Mouse (Mus musculus) macrophage (primary cell): ENCODE data around the gene Nova2. TPM values are rescaled to one million over a fixed set of nuclear protein-coding genes. Genes with fewer than 3 reads are reported as not detected.

Experiments
- H3K27ac ChIP-seq: fragments of 350-480 bp; formaldehyde crosslinking; 2 replicates; pipeline ENCODE4 v1.9.0; 2021
- H3K36me3 ChIP-seq: fragments of 350-480 bp; formaldehyde crosslinking; 2 replicates; pipeline ENCODE4 v1.9.0; 2021; ENCODE audit errors: inconsistent target
- H3K4me3 ChIP-seq: fragments of 350-480 bp; formaldehyde crosslinking; 2 replicates; pipeline ENCODE4 v1.9.0; 2021; ENCODE audit errors: inconsistent target
- H3K79me2 ChIP-seq: fragments of 350-480 bp; formaldehyde crosslinking; 2 replicates; pipeline ENCODE4 v1.9.0; 2021; ENCODE audit errors: inconsistent target
- WGBS: methylation state at CpG from one replicate; pipeline ENCODE4 v1.1.7; 2026; ENCODE audit warnings: inconsistent platforms; ENCODE audit not compliant: missing documents; 5-methylcytosine and 5-hydroxymethylcytosine counted together
- polyA plus RNA-seq: library from polyadenylated mRNA; stranded (reverse); fragments of 250-400 nt; gene quantifications from 3 replicates; pipeline ENCODE4 v1.2.4, GENCODE M21; 2018; ENCODE audit warnings: inconsistent platforms

The Nova2 gene
- polyA plus RNA-seq, 1 experiment from 2014 or later: 0.01 TPM

DNA sequence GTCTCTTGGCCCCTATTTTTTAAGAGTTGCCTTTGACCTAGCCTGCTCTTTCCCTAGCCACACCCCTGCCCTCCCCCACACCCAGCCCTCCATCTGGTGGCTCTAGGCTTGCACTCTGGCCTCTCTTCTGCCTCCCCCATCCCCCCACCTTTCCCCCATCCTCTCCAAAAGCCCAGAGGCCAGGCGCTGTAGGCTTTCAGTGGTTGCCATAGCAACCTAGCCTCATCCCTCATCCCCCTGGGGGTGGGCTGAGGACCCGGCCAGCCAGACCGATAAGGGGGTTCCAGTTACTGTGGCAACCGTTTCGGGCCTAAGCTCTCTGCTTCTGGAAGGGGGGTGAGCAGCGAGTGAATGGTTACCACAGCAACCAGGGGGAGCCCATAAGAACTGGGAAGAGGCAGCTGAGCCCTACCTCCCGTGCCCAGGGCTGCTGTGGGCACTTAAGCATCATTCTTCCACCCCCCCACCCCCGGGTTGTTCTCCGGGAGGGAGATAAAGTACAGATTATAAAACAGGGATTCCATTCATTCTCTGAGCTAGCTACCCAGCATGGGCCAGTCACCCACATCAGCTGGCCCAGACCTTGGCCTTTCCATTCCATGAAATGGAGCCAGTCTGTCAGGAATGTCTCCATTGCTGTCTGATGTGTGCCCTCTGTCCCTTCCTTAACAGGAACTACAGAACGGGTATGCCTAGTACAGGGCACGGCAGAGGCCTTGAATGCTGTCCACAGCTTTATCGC, 24.3 kb downstream of the Nova2 start:
- no peaks in the 10 kb centered on the region for H3K36me3 ChIP-seq
- WGBS: 45% methylated on average over 12 of the region's 12 CpGs
- H3K27ac ChIP-seq: no peak overlapping the region
- H3K4me3 ChIP-seq: no peak overlapping the region
- no peaks in the 10 kb centered on the region for H3K79me2 ChIP-seq

- Histone ChIP-seq H3K4me3 (no peak overlapping the region), H3K79me2 (no peaks in the 10 kb centered on the region), H3K36me3 (no peaks in the 10 kb centered on the region), H3K27ac (no peak overlapping the region)
- 12% methylated on average over 18 of the region's 18 CpGs for WGBS
Observed at GRCm38 (mm10) chr7:18950523-18951315, 25.0 kb downstream of the Nova2 start.

GRCm38 (mm10) chr7:18951397-18951796, 25.7 kb downstream of the Nova2 start:
- Histone ChIP-seq H3K79me2 (no peaks in the 10 kb centered on the region), H3K36me3 (no peaks in the 10 kb centered on the region), H3K27ac (no peak overlapping the region), H3K4me3 (no peak overlapping the region)
- 15% methylated on average over 15 of the region's 15 CpGs for WGBS

DNA sequence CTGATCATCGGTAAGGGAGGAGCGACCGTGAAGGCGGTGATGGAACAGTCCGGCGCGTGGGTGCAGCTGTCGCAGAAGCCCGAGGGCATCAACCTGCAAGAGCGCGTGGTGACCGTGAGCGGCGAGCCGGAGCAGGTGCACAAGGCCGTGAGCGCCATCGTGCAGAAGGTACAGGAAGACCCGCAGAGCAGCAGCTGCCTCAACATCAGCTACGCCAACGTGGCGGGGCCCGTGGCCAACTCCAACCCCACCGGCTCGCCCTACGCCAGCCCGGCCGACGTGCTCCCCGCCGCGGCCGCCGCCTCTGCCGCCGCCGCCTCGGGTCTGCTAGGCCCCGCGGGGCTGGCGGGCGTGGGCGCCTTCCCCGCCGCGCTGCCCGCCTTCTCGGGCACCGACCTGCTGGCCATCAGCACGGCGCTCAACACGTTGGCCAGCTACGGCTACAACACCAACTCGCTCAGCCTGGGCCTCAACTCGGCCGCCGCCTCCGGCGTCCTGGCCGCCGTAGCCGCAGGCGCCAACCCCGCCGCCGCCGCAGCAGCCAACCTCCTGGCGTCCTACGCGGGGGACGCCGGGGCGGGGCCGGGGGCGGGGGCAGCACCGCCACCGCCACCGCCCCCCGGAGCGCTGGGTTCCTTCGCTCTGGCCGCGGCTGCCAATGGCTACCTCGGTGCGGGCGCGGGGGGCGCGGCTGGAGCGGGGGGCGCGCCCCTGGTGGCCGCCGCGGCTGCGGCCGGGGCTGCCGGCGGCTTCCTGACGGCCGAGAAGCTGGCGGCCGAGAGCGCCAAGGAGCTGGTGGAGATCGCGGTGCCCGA, 32.1 kb downstream of the Nova2 start:
- Histone ChIP-seq H3K27ac (no peak overlapping the region), H3K4me3 (peak overlapping the region; percentile 14; the same call in 1 of the 2 replicates), H3K79me2 (no peaks in the 10 kb centered on the region), H3K36me3 (no peaks in the 10 kb centered on the region)
- 1% methylated on average over 95 of the region's 107 CpGs for WGBS

- no peak overlapping the region for H3K27ac ChIP-seq
- no peaks in the 10 kb centered on the region for H3K79me2 ChIP-seq
- peak overlapping the region; percentile 14; the same call in 1 of the 2 replicates for H3K4me3 ChIP-seq
- no peaks in the 10 kb centered on the region for H3K36me3 ChIP-seq
- 6% methylated on average over 21 of the region's 21 CpGs for WGBS
Observed at GRCm38 (mm10) chr7:18958384-18958766, 32.7 kb downstream of the Nova2 start.

GRCm38 (mm10) chr7:18959446-18959845, 33.8 kb downstream of the Nova2 start:
- no peak overlapping the region for H3K4me3 ChIP-seq
- no peak overlapping the region for H3K27ac ChIP-seq
- no peaks in the 10 kb centered on the region for H3K36me3 ChIP-seq
- H3K79me2 ChIP-seq: no peaks in the 10 kb centered on the region
- 21% methylated on average over 8 of the region's 8 CpGs for WGBS

DNA sequence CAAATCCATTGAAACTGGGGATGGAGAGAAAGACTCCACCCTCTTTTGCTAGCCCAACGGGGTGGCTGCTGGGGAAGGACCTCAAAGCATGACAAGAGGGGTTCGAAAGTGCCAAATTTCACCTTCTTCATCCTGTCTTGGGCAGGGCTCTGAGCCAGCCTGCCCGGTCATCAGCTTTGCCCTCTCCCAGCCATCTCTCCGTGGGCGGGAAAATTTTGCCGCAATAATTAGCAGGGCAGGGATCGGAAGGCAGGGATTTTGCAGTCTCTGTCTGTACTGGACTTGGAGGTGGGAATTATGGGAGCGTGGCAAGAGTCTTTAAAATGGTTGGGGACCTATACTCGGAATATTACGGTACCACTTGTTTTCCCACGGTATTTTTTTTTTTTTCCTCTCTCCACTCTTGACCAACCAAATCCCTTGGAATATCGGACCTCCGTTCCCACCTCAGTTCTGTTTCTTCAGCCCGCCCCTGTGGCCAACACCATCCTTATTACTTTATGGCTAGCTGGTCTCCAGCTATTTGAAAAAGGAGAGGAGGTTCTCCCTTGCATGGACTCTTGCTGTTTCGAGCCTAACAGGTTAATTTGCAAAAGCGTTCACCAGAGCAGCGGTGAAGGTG, 36.6 kb downstream of the Nova2 start:
- Histone ChIP-seq H3K36me3 (no peaks in the 10 kb centered on the region), H3K4me3 (no peak overlapping the region), H3K27ac (no peak overlapping the region), H3K79me2 (no peaks in the 10 kb centered on the region)
- WGBS: 7% methylated on average over 17 of the region's 17 CpGs

GRCm38 (mm10) chr7:18962795-18963194, 37.1 kb downstream of the Nova2 start:
- 5% methylated on average over 20 of the region's 20 CpGs for whole genome bisulfite sequencing
- H3K79me2 ChIP-seq: no peaks in the 10 kb centered on the region
- no peak overlapping the region for H3K27ac ChIP-seq
- H3K4me3 ChIP-seq: no peak overlapping the region
- H3K36me3 ChIP-seq: no peaks in the 10 kb centered on the region

- Histone ChIP-seq H3K27ac (no peak overlapping the region), H3K79me2 (no peaks in the 10 kb centered on the region), H3K36me3 (no peaks in the 10 kb centered on the region), H3K4me3 (no peak overlapping the region)
- 9% methylated on average over 19 of the region's 19 CpGs for WGBS
Observed at GRCm38 (mm10) chr7:18963294-18963843, 37.7 kb downstream of the Nova2 start.

- Histone ChIP-seq H3K36me3 (no peaks in the 10 kb centered on the region), H3K4me3 (no peak overlapping the region), H3K27ac (no peak overlapping the region), H3K79me2 (no peaks in the 10 kb centered on the region)
- 82% methylated on average over 5 of the region's 5 CpGs for WGBS
Observed at GRCm38 (mm10) chr7:18965312-18965711, 39.6 kb downstream of the Nova2 start.

DNA sequence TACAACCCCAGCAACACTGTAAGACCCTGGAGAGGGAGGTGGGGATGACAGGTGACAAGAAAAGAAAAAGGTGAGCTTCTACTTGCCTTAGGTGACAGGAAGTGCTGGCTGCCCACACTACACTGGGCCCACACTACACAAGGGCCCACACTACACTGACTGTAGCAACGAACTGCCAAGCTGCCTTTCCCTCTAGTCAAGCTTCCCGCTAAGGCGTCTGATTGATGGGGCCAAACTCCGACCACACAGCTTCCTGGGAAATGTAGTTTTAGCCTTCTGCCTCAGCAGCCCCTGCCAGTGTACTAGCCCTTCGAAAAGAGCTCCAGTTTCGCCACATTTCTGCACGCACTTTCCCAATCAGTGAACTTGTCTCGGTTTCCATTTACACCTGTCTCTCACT, 41.9 kb downstream of the Nova2 start:
- Histone ChIP-seq H3K36me3 (no peaks in the 10 kb centered on the region), H3K79me2 (no peaks in the 10 kb centered on the region), H3K4me3 (no peak overlapping the region)

DNA sequence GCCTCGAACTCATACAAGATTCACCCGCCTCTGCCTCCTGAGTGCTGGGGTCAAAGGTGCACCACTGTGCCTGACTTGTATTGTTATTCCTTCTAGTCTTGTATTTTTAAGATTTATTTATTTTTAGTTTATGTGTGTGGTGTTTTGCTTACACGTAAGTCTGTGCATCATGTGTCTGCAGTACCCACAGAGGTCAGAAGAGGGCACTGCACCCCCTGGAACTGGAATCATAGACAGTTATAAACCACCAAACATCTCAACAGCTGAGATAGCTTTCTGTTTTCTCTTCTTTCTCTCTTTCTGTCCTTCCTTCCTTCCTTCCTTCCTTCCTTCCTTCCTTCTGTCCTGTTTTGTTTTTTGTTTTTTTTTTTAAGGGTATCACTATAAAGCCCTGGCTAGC, 45.3 kb downstream of the Nova2 start:
- 94% methylated on average over 3 of the region's 3 CpGs for WGBS
- no peak overlapping the region for H3K27ac ChIP-seq
- no peak overlapping the region for H3K4me3 ChIP-seq

More for the DNA sequence above, 41.9 kb downstream of the Nova2 start:
- 14% methylated on average over 8 of the region's 8 CpGs for WGBS
- no peak overlapping the region for H3K27ac ChIP-seq

GRCm38 (mm10) chr7:18978381-18978780, 52.7 kb downstream of the Nova2 start:
- H3K36me3 ChIP-seq: no peaks in the 10 kb centered on the region
- no peaks in the 10 kb centered on the region for H3K79me2 ChIP-seq
- H3K27ac ChIP-seq: no peak overlapping the region
- no peak overlapping the region for H3K4me3 ChIP-seq
- 87% methylated on average over 6 of the region's 9 CpGs for WGBS

More for the DNA sequence above, 45.3 kb downstream of the Nova2 start:
- no peaks in the 10 kb centered on the region for H3K36me3 ChIP-seq
- no peaks in the 10 kb centered on the region for H3K79me2 ChIP-seq

GRCm38 (mm10) chr7:18986503-18986902, 60.8 kb downstream of the Nova2 start:
- WGBS: 83% methylated on average over 1 of the region's 2 CpGs
- Histone ChIP-seq H3K27ac (no peak overlapping the region), H3K36me3 (no peaks in the 10 kb centered on the region)

More at GRCm38 (mm10) chr7:18986503-18986902, 60.8 kb downstream of the Nova2 start:
- no peaks in the 10 kb centered on the region for H3K79me2 ChIP-seq
- H3K4me3 ChIP-seq: no peak overlapping the region
